Mouse (Mus musculus): ENCODE measurements around the gene Lmtk3. TPM values are rescaled to one million over a fixed set of nuclear protein-coding genes. Genes with fewer than 3 reads are reported as not detected.
A peak's percentile ranks its signal among the peaks of the same experiment; 100 is the strongest.

Gene Lmtk3
- polyA plus RNA-seq, 1 experiment from 2014 or later: 11.8 TPM

GRCm38 (mm10) chr7:45770427-45771082 lies 13.0 kb upstream of the Lmtk3 start:
- no peak overlapping the region for H3K4me3 ChIP-seq (ENCODE audit: low read depth, low read length)
- no peaks in the 10 kb centered on the region for H3K36me3 ChIP-seq (ENCODE audit: control insufficient read depth, insufficient read depth, low read length)
- H3K27ac ChIP-seq (ENCODE audit: low read depth, low read length): no peak overlapping the region
- H3K4me1 ChIP-seq (ENCODE audit: control insufficient read depth, insufficient read depth, low read length): no peaks in the 10 kb centered on the region
- 80% methylated on average over 8 of the region's 8 CpGs for WGBS
- no peak for DNase-seq (ENCODE audit: low spot score)
- H3K27me3 ChIP-seq (replicated peaks; ENCODE audit: control insufficient read depth, insufficient read depth, low read length): no peaks in the 10 kb centered on the region
- ATAC-seq: no peak
- no peak overlapping the region for H3K9ac ChIP-seq (ENCODE audit: low read length)
- H3K4me2 ChIP-seq (ENCODE audit: low read length): no peak overlapping the region
- no peaks in the 10 kb centered on the region for H3K9me3 ChIP-seq (replicated peaks; ENCODE audit: control insufficient read depth, low read length)

DNA sequence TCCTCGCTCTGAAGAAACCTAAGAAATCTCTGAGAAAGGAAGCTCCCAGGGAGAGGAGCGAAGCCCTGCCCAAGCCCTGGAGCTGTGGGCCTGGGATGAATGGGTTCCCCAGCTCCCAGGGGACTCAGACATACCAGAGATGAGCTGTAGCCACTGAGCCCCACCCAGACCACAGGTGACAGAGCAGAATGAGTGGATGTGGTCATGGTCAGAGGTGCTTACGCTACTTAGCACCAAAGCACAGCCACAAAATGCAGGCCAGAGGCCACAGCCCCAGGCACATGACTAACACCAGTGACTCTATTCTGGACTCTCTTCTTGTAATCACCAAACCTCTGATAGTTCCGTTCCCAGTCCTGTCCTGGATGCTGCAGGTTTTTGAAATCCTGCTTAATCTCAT lies 12.4 kb upstream of the Lmtk3 start:
- 58% methylated on average over 4 of the region's 4 CpGs for WGBS
- Histone ChIP-seq H3K9me3 (replicated peaks; ENCODE audit: control insufficient read depth, low read length) (no peaks in the 10 kb centered on the region), H3K27ac (ENCODE audit: low read depth, low read length) (no peak overlapping the region), H3K36me3 (ENCODE audit: control insufficient read depth, insufficient read depth, low read length) (no peaks in the 10 kb centered on the region), H3K4me3 (ENCODE audit: low read depth, low read length) (no peak overlapping the region), H3K4me2 (ENCODE audit: low read length) (no peak overlapping the region), H3K27me3 (replicated peaks; ENCODE audit: control insufficient read depth, insufficient read depth, low read length) (no peaks in the 10 kb centered on the region), H3K9ac (ENCODE audit: low read length) (no peak overlapping the region), H3K4me1 (ENCODE audit: control insufficient read depth, insufficient read depth, low read length) (no peaks in the 10 kb centered on the region)
- no peak for DNase-seq (ENCODE audit: low spot score)
- no peak for ATAC-seq

- no peaks in the 10 kb centered on the region for H3K9me3 ChIP-seq (replicated peaks; ENCODE audit: control insufficient read depth, low read length)
- H3K36me3 ChIP-seq (ENCODE audit: control insufficient read depth, insufficient read depth, low read length): no peaks in the 10 kb centered on the region
- no peak overlapping the region for H3K4me3 ChIP-seq (ENCODE audit: low read depth, low read length)
- H3K27ac ChIP-seq (ENCODE audit: low read depth, low read length): no peak overlapping the region
- ATAC-seq (no peak), DNase-seq (ENCODE audit: low spot score) (no peak)
- H3K9ac ChIP-seq (ENCODE audit: low read length): no peak overlapping the region
- H3K27me3 ChIP-seq (replicated peaks; ENCODE audit: control insufficient read depth, insufficient read depth, low read length): no peaks in the 10 kb centered on the region
- no peak overlapping the region for H3K4me2 ChIP-seq (ENCODE audit: low read length)
- H3K4me1 ChIP-seq (ENCODE audit: control insufficient read depth, insufficient read depth, low read length): peaks cover 8% of the 10 kb centered on the region; the same call in 1 of the 2 replicates
- WGBS: 86% methylated on average over 7 of the region's 7 CpGs
Observed at GRCm38 (mm10) chr7:45775237-45775636, 8.3 kb upstream of the Lmtk3 start.

GRCm38 (mm10) chr7:45779081-45779641 lies 4.4 kb upstream of the Lmtk3 start:
- H3K4me1 ChIP-seq (ENCODE audit: control insufficient read depth, insufficient read depth, low read length): peaks cover 8% of the 10 kb centered on the region; the same call in 1 of the 2 replicates
- H3K27ac ChIP-seq (ENCODE audit: low read depth, low read length): no peak overlapping the region
- H3K27me3 ChIP-seq (replicated peaks; ENCODE audit: control insufficient read depth, insufficient read depth, low read length): no peaks in the 10 kb centered on the region
- 0 out of 2 replicates have a peak, but pooled peaks have one; percentile 4 for ATAC-seq
- peak; percentile 41 for DNase-seq (ENCODE audit: low spot score)
- H3K9ac ChIP-seq (ENCODE audit: low read length): peak overlapping the region; percentile 32; the same call in 1 of the 2 replicates
- WGBS: 22% methylated on average over 22 of the region's 22 CpGs
- no peak overlapping the region for H3K4me3 ChIP-seq (ENCODE audit: low read depth, low read length)
- no peaks in the 10 kb centered on the region for H3K9me3 ChIP-seq (replicated peaks; ENCODE audit: control insufficient read depth, low read length)
- H3K4me2 ChIP-seq (ENCODE audit: low read length): peak overlapping the region; percentile 35
- H3K36me3 ChIP-seq (ENCODE audit: control insufficient read depth, insufficient read depth, low read length): no peaks in the 10 kb centered on the region

DNA sequence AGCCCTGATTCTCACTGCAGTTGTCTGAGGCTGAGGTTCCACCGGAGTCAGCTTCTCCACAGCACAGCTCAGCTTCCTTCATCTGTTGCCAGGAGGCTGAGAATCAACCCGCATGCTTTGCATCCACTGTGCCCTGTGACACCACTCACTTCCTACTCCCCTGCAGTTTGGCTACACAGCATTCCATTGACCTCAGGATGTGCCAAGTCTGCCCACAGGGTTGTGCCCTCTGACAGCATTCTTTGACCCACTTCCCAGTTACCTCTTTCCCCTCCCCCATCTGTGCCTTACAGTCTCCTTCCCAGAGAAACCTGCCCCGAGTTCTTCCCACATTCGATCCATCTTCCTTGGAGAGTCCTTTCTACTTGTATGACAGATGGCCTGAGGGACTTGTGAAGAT lies 1.3 kb upstream of the Lmtk3 start:
- Histone ChIP-seq H3K27ac (ENCODE audit: low read depth, low read length) (no peak overlapping the region), H3K9me3 (replicated peaks; ENCODE audit: control insufficient read depth, low read length) (no peaks in the 10 kb centered on the region), H3K4me3 (ENCODE audit: low read depth, low read length) (no peak overlapping the region), H3K9ac (ENCODE audit: low read length) (no peak overlapping the region), H3K27me3 (replicated peaks; ENCODE audit: control insufficient read depth, insufficient read depth, low read length) (no peaks in the 10 kb centered on the region), H3K36me3 (ENCODE audit: control insufficient read depth, insufficient read depth, low read length) (peaks cover under 1% of the 10 kb centered on the region), H3K4me1 (ENCODE audit: control insufficient read depth, insufficient read depth, low read length) (peaks cover 11% of the 10 kb centered on the region; the same call in 1 of the 2 replicates), H3K4me2 (ENCODE audit: low read length) (no peak overlapping the region)
- ATAC-seq (no peak), DNase-seq (ENCODE audit: low spot score) (no peak)
- WGBS: 69% methylated on average over 4 of the region's 4 CpGs

GRCm38 (mm10) chr7:45784524-45785372 lies 1.2 kb downstream of the Lmtk3 start, which contains the start of gene Sult2b1:
Gene Sult2b1 (minus strand): TSS chr7:45784669.
- Histone ChIP-seq H3K4me2 (ENCODE audit: low read length) (peak within 1 kb of the TSS; percentile 82), H3K27me3 (replicated peaks; ENCODE audit: control insufficient read depth, insufficient read depth, low read length) (no peaks in the 10 kb centered on the region), H3K9me3 (replicated peaks; ENCODE audit: control insufficient read depth, low read length) (no peaks in the 10 kb centered on the region), H3K36me3 (ENCODE audit: control insufficient read depth, insufficient read depth, low read length) (peaks cover 26% of the 10 kb centered on the region), H3K4me3 (ENCODE audit: low read depth, low read length) (peak within 1 kb of the TSS; percentile 98), H3K4me1 (ENCODE audit: control insufficient read depth, insufficient read depth, low read length) (0 out of 2 replicates have a peak, but pooled peaks cover 3% of the 10 kb centered on the region), H3K9ac (ENCODE audit: low read length) (peak within 1 kb of the TSS; percentile 95), H3K27ac (ENCODE audit: low read depth, low read length) (peak within 1 kb of the TSS; percentile 98)
- peak; percentile 67 for ATAC-seq
- 20% methylated on average over 19 of the region's 20 CpGs for WGBS
- DNase-seq (ENCODE audit: low spot score): peak; percentile 99

DNA sequence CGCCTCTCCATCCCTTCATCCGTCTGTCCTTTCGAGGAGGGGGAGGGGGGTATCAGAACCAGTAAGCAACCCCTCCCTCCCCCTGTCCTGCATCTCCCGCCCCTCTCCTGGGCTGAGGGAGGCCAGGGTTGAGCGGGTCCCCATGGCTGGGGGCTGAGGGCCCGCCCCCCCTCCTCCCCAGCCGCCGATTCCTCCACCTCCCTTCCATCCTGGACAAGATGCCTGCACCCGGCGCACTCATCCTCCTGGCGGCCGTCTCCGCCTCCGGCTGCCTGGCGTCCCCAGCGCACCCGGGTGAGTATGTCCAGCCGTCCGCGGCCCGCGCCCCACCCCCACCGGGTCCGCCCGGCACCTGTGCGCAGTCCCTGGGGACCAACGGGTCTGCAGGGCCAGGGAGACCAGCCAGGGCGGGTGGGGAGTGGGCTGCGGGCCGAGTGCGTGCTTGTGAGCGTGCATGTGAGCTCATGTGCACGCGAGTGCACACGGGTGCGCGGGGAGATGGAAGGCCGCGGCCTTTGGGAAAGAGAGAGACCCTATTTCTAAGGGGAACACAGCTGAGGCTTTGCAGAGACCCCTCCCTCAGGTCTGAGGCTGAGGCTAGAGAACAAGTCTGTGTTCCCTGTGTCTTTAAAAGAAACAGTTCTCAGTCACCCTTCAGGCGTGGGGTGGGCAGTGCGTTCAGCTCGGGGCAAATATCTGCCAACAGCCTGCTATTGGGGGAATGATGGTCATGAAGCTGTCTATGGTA lies 2.0 kb downstream of the Lmtk3 start:
- H3K4me3 ChIP-seq (ENCODE audit: low read depth, low read length): peak overlapping the region; percentile 98
- 0 out of 2 replicates have a peak, but pooled peaks cover 3% of the 10 kb centered on the region for H3K4me1 ChIP-seq (ENCODE audit: control insufficient read depth, insufficient read depth, low read length)
- peak overlapping the region; percentile 98 for H3K27ac ChIP-seq (ENCODE audit: low read depth, low read length)
- peak; percentile 51 for ATAC-seq
- H3K27me3 ChIP-seq (replicated peaks; ENCODE audit: control insufficient read depth, insufficient read depth, low read length): no peaks in the 10 kb centered on the region
- peak overlapping the region; percentile 82 for H3K4me2 ChIP-seq (ENCODE audit: low read length)
- under 1% methylated on average over 37 of the region's 42 CpGs for WGBS
- DNase-seq (ENCODE audit: low spot score): no peak
- H3K9ac ChIP-seq (ENCODE audit: low read length): peak overlapping the region; percentile 95
- peaks cover 34% of the 10 kb centered on the region for H3K36me3 ChIP-seq (ENCODE audit: control insufficient read depth, insufficient read depth, low read length)
- no peaks in the 10 kb centered on the region for H3K9me3 ChIP-seq (replicated peaks; ENCODE audit: control insufficient read depth, low read length)

DNA sequence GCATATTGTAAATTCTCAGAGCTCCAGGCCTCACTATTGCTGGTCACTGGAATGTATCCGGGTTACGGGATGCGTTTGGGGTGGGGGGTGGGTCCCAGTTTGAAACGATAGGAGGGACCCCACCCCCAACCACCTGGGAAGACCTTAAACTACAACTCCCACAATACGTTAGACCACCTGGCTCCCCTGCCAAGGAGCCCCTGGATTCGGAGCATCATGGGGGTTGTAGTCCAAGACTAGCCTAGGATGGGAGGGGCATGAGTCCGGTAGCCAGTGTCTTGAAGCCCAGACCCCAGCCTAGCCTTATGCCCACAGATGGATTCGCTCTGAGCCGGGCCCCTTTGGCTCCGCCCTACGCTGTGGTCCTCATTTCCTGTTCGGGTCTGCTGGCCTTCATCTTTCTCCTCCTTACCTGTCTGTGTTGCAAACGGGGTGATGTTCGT lies 2.6 kb downstream of the Lmtk3 start:
- Histone ChIP-seq H3K9me3 (replicated peaks; ENCODE audit: control insufficient read depth, low read length) (no peaks in the 10 kb centered on the region), H3K4me2 (ENCODE audit: low read length) (peak overlapping the region; percentile 82), H3K36me3 (ENCODE audit: control insufficient read depth, insufficient read depth, low read length) (peaks cover 40% of the 10 kb centered on the region), H3K4me3 (ENCODE audit: low read depth, low read length) (peak overlapping the region; percentile 98), H3K27me3 (replicated peaks; ENCODE audit: control insufficient read depth, insufficient read depth, low read length) (no peaks in the 10 kb centered on the region), H3K9ac (ENCODE audit: low read length) (peak overlapping the region; percentile 95), H3K4me1 (ENCODE audit: control insufficient read depth, insufficient read depth, low read length) (0 out of 2 replicates have a peak, but pooled peaks cover 3% of the 10 kb centered on the region), H3K27ac (ENCODE audit: low read depth, low read length) (peak overlapping the region; percentile 98; the same call in 1 of the 2 replicates)
- ATAC-seq (peak; percentile 40), DNase-seq (ENCODE audit: low spot score) (peak; percentile 87)
- under 1% methylated on average over 14 of the region's 14 CpGs for WGBS
